Mouse (Mus musculus): Measurements from ENCODE around the gene Arid5a. TPM values are rescaled to one million over a fixed set of nuclear protein-coding genes. Genes with fewer than 3 reads are reported as not detected.
A peak's percentile ranks its signal among the peaks of the same experiment; 100 is the strongest.

The Arid5a gene
- polyA plus RNA-seq (2015; fragmentation: Nextera tagmentation; extraction: Ambion mirVana) = 6.7 and 7.1 TPM in 2 replicates

DNA sequence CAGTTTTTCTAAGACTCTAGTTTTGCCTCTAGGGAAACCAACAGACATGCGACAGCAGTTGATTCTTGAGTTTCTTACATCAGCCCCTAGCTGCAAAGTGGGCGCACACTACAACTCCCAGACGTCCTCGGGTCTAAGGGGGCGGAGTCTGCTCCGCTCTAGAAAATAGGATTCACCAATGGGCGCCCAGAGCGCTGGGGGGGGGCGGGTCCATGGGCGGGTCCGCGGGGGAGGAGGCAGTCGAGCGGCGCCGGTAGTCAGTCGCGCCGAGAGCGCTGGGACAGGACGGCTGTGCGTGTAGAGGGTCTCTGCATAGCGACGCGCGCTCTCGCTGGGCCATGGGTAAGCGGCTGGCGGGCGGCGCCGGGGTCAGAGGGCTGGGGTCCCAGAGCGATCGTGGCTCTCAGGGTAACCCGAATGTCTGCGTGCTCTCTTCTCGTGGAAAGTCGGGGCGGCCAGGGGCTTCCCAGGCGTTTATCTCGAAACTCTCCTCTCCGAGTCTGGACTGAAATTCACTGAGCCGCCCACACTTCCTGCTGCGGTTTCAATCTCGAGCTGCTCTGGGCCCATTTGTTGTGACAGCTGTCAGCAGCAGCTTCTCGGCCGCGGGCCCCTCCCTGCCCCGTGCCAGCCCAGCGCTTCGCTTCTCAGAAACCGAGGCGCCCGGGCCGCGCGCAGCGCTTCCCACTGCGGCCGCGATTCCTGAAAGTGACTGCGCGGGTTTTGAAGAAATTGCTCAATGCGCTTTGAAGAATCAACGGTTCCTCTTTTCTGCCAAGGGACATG is at the start of gene Arid5a:
Gene Arid5a, plus strand, starts transcription at position 239 of the 786 bp plus-strand sequence.
- Histone ChIP-seq H3K4me3 (ENCODE audit: low read length) (peak within 1 kb of the TSS; percentile 68), H3K4me1 (ENCODE audit: control insufficient read depth, insufficient read depth, low read depth, low read length) (peaks cover 18% of the 10 kb centered on the region), H3K27ac (ENCODE audit: low read depth, low read length) (peak within 1 kb of the TSS; percentile 57), H3K27me3 (replicated peaks; ENCODE audit: control insufficient read depth, insufficient read depth, low read length) (0 out of 2 replicates have a peak, but pooled peaks cover 2% of the 10 kb centered on the region), H3K9ac (ENCODE audit: low read depth, low read length) (peak within 1 kb of the TSS; percentile 71), H3K4me2 (ENCODE audit: low read length) (peak within 1 kb of the TSS; percentile 74), H3K9me3 (ENCODE audit: control insufficient read depth, low read length) (no peaks in the 10 kb centered on the region), H3K36me3 (ENCODE audit: control insufficient read depth, insufficient read depth, low read length) (no peaks in the 10 kb centered on the region)
- WGBS = under 1% methylated on average over 62 of the region's 65 CpGs
- peak; percentile 91 for ATAC-seq

DNA sequence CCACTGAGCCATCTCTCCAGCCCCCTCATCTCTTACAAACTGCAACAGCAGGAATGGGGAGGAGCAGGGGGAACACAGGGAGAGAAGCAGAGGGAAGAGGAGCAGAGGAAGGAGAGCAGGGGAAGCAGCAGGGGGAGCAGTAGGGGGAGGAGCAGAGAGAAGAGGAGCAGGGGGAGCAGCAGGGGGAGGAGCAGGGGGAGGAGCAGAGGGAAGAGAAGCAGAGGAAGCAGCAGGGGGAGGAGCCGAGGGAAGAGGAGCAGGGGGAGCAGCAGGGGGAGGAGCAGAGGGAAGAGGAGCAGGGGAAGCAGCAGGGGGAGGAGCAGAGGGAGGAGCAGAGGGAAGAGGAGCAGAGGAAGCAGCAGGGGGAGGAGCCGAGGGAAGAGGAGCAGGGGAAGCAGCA is 48.9 kb upstream of the Arid5a start:
- peaks cover 9% of the 10 kb centered on the region for H3K4me1 ChIP-seq (ENCODE audit: control insufficient read depth, insufficient read depth, low read depth, low read length)
- no peak for ATAC-seq
- H3K27me3 ChIP-seq (replicated peaks; ENCODE audit: control insufficient read depth, insufficient read depth, low read length) = no peaks in the 10 kb centered on the region; the same call in 1 of the 2 replicates
- H3K36me3 ChIP-seq (ENCODE audit: control insufficient read depth, insufficient read depth, low read length) = no peaks in the 10 kb centered on the region
- no peak overlapping the region for H3K9ac ChIP-seq (ENCODE audit: low read depth, low read length)
- WGBS = 63% methylated on average over 2 of the region's 2 CpGs
- no peak overlapping the region for H3K4me3 ChIP-seq (ENCODE audit: low read length)
- no peak overlapping the region for H3K27ac ChIP-seq (ENCODE audit: low read depth, low read length)
- H3K9me3 ChIP-seq (ENCODE audit: control insufficient read depth, low read length) = no peaks in the 10 kb centered on the region
- H3K4me2 ChIP-seq (ENCODE audit: low read length) = no peak overlapping the region

DNA sequence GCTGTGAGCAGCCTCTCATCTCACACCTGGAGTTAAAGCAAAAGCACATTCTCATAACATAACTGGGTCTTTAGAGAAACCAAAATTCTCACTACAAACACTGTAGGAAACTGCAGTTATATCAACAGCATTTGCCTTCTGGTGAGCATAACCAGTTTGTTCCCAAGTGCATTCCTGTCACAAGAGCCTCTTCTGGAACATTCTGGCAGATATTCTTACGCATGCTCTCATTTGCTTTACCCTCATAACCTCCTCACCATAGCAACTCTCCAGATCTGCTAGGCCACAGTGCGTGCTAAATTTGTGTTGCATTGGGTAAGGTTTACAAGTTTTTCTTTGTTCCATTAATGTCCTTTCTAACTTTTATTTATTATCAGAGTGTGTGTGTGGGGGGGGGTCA is 48.3 kb upstream of the Arid5a start:
- H3K4me1 ChIP-seq (ENCODE audit: control insufficient read depth, insufficient read depth, low read depth, low read length) = peaks cover 9% of the 10 kb centered on the region
- no peak overlapping the region for H3K27ac ChIP-seq (ENCODE audit: low read depth, low read length)
- H3K4me2 ChIP-seq (ENCODE audit: low read length) = no peak overlapping the region
- no peaks in the 10 kb centered on the region for H3K9me3 ChIP-seq (ENCODE audit: control insufficient read depth, low read length)
- no peak for ATAC-seq
- H3K36me3 ChIP-seq (ENCODE audit: control insufficient read depth, insufficient read depth, low read length) = no peaks in the 10 kb centered on the region
- no peak overlapping the region for H3K4me3 ChIP-seq (ENCODE audit: low read length)
- H3K9ac ChIP-seq (ENCODE audit: low read depth, low read length) = no peak overlapping the region
- 87% methylated on average over 2 of the region's 2 CpGs for WGBS
- H3K27me3 ChIP-seq (replicated peaks; ENCODE audit: control insufficient read depth, insufficient read depth, low read length) = no peaks in the 10 kb centered on the region; the same call in 1 of the 2 replicates

DNA sequence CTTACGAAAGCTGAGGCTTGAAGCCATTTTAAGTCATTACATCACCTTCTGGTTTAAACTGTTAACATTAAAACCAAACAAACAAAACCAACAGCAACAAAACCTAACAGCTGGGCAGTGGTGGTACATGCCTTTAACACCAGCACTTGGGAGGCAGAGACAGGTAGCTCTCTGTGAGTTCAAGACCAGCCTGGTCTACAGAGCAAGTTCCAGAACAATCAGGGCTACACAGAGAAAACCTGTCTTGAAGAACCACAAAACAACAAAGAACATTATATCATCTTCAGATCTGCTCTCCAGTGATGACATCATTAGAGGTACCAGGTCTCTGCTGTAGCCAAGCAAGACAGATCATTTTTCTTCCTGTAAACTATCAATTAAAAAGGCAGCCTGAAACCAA is 47.1 kb upstream of the Arid5a start:
- Histone ChIP-seq H3K4me2 (ENCODE audit: low read length) (no peak overlapping the region), H3K4me1 (ENCODE audit: control insufficient read depth, insufficient read depth, low read depth, low read length) (no peaks in the 10 kb centered on the region), H3K27me3 (replicated peaks; ENCODE audit: control insufficient read depth, insufficient read depth, low read length) (no peaks in the 10 kb centered on the region), H3K36me3 (ENCODE audit: control insufficient read depth, insufficient read depth, low read length) (no peaks in the 10 kb centered on the region), H3K9ac (ENCODE audit: low read depth, low read length) (no peak overlapping the region), H3K4me3 (ENCODE audit: low read length) (no peak overlapping the region), H3K27ac (ENCODE audit: low read depth, low read length) (no peak overlapping the region), H3K9me3 (ENCODE audit: control insufficient read depth, low read length) (no peaks in the 10 kb centered on the region)
- 100% methylated on average over 1 of the region's 1 CpGs for WGBS
- no peak for ATAC-seq

DNA sequence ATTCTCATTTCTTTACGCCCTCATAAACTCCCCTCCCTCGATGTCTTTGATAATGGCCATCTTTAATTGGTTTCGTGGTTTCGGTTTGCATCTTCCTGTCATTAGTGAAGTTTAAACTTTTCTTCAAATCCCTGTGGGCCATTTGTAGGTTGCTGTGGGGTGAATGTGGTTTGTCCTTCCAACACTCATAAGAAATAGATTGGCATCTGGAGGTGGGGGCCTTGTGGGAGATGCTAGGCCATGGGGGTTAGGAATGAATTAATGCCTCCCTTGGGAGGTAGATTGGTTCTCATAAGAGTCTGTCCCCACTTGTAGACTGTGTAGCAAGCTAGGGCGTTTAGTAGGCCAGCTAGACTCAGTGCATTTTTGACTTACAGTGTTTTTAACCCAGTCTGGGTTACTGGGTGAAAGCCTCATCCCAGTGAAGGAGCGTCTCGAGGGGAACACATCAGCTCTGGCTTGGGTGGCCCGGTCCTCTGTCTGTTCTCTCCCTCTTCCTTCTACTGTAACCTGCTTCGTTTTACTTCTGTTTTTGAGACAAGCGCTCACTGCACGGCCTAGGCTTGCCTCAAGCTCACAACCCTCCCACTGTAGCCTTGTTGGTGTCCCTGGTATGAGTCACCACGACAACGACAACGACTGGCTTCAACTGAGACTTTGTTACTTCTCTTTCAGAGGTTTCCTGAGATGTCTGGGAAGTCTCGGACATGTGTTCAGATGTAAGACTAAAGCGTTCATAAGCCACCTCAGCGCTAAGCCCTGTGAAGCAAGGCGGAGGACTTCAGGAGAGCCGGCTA is 45.6 kb upstream of the Arid5a start:
- H3K4me3 ChIP-seq (ENCODE audit: low read length) = no peak overlapping the region
- no peak overlapping the region for H3K27ac ChIP-seq (ENCODE audit: low read depth, low read length)
- H3K4me1 ChIP-seq (ENCODE audit: control insufficient read depth, insufficient read depth, low read depth, low read length) = no peaks in the 10 kb centered on the region
- H3K9ac ChIP-seq (ENCODE audit: low read depth, low read length) = no peak overlapping the region
- no peaks in the 10 kb centered on the region for H3K36me3 ChIP-seq (ENCODE audit: control insufficient read depth, insufficient read depth, low read length)
- ATAC-seq = no peak
- 83% methylated on average over 19 of the region's 19 CpGs for WGBS
- H3K9me3 ChIP-seq (ENCODE audit: control insufficient read depth, low read length) = no peaks in the 10 kb centered on the region
- H3K27me3 ChIP-seq (replicated peaks; ENCODE audit: control insufficient read depth, insufficient read depth, low read length) = no peaks in the 10 kb centered on the region
- no peak overlapping the region for H3K4me2 ChIP-seq (ENCODE audit: low read length)

DNA sequence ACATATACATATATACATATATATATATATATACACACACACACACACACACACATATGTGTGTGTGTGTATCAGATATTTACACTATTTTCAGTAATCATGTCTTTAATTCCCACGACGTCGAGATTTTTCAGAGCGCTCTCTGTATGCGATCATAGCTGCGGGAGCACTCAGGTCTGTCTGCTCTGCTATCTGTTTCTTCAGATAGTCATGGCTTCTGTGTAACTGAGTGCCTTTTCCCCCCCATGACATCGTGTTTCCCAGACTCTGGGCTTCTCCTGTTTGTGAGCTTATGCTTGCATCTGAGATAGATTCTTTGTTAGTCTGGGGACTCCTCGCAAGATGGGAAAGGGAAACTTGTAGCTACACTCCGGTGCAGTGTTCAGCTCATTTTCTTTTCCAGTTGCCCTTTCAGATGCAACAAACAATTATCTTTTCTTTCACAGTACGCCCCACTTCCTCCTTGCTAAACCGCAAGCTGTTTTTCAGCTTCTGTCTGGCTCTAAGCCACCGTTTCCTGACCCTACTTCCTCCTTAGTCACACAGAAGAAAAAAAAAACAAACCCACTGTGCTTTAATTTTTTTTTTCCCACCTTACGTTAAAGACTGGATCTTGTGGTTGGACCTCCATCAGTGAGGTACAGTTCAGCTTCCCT is 43.6 kb upstream of the Arid5a start:
- no peak overlapping the region for H3K4me2 ChIP-seq (ENCODE audit: low read length)
- no peak overlapping the region for H3K4me3 ChIP-seq (ENCODE audit: low read length)
- H3K36me3 ChIP-seq (ENCODE audit: control insufficient read depth, insufficient read depth, low read length) = no peaks in the 10 kb centered on the region
- no peak overlapping the region for H3K9ac ChIP-seq (ENCODE audit: low read depth, low read length)
- no peak for ATAC-seq
- H3K27me3 ChIP-seq (replicated peaks; ENCODE audit: control insufficient read depth, insufficient read depth, low read length) = no peaks in the 10 kb centered on the region
- no peaks in the 10 kb centered on the region for H3K9me3 ChIP-seq (ENCODE audit: control insufficient read depth, low read length)
- no peak overlapping the region for H3K27ac ChIP-seq (ENCODE audit: low read depth, low read length)
- 70% methylated on average over 13 of the region's 13 CpGs for WGBS
- H3K4me1 ChIP-seq (ENCODE audit: control insufficient read depth, insufficient read depth, low read depth, low read length) = no peaks in the 10 kb centered on the region

DNA sequence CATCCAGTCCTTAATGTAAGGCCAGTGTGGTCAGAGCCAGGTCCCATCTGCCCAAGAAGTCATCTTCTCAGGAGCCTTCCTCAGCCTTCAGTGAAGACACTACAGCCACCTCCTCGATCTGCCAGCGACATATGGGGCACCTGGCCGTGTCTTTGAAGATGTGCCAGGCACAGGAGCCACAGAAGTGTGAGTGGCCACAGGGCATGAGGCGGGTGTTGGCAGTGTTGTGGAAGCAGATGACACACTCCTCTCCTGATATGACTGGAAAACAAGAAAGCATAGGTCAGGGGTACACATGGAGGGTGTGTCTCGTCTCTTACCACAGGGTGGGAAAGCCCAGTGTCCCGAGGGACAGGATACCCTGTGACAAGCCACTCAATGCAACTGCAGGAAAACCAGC is 41.2 kb upstream of the Arid5a start:
- H3K4me2 ChIP-seq (ENCODE audit: low read length) = no peak overlapping the region
- no peak overlapping the region for H3K9ac ChIP-seq (ENCODE audit: low read depth, low read length)
- H3K27ac ChIP-seq (ENCODE audit: low read depth, low read length) = no peak overlapping the region
- H3K9me3 ChIP-seq (ENCODE audit: control insufficient read depth, low read length) = no peaks in the 10 kb centered on the region
- no peaks in the 10 kb centered on the region; the same call in 1 of the 2 replicates for H3K4me1 ChIP-seq (ENCODE audit: control insufficient read depth, insufficient read depth, low read depth, low read length)
- H3K4me3 ChIP-seq (ENCODE audit: low read length) = no peak overlapping the region
- no peak for ATAC-seq
- 81% methylated on average over 6 of the region's 6 CpGs for WGBS
- H3K36me3 ChIP-seq (ENCODE audit: control insufficient read depth, insufficient read depth, low read length) = no peaks in the 10 kb centered on the region
- 0 out of 2 replicates have a peak, but pooled peaks cover 2% of the 10 kb centered on the region for H3K27me3 ChIP-seq (replicated peaks; ENCODE audit: control insufficient read depth, insufficient read depth, low read length)

DNA sequence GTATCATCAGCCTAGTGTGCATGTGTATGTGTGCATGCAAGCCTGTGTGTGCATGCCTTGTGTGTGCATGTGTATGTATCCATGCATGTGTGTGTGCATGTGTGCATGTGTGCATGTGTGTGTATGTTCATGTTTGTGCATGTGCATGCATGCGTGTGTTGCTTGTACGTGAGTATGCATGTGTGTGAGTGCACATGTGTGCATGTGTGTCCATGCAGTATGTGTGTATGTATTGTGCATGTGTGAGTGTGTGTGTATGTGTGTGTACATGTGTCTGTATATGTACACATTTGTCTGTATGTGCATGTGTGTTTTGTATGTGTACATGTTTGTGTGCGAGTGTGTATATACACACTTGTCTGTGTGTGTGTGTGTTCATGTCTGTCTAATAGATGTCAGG is 39.9 kb upstream of the Arid5a start:
- no peak overlapping the region for H3K4me2 ChIP-seq (ENCODE audit: low read length)
- H3K9ac ChIP-seq (ENCODE audit: low read depth, low read length) = no peak overlapping the region
- H3K27ac ChIP-seq (ENCODE audit: low read depth, low read length) = no peak overlapping the region
- no peak overlapping the region for H3K4me3 ChIP-seq (ENCODE audit: low read length)
- 95% methylated on average over 3 of the region's 3 CpGs for WGBS
- H3K27me3 ChIP-seq (replicated peaks; ENCODE audit: control insufficient read depth, insufficient read depth, low read length) = 0 out of 2 replicates have a peak, but pooled peaks cover 2% of the 10 kb centered on the region
- H3K4me1 ChIP-seq (ENCODE audit: control insufficient read depth, insufficient read depth, low read depth, low read length) = no peaks in the 10 kb centered on the region; the same call in 1 of the 2 replicates
- no peaks in the 10 kb centered on the region for H3K9me3 ChIP-seq (ENCODE audit: control insufficient read depth, low read length)
- H3K36me3 ChIP-seq (ENCODE audit: control insufficient read depth, insufficient read depth, low read length) = no peaks in the 10 kb centered on the region
- ATAC-seq = no peak

All from hindbrain, embryonic 16.5 days (tissue).